Mouse (Mus musculus) liver, embryonic 14.5 days (tissue): ENCODE data around the gene Npr2.

Experiments used
- CTCF ChIP-seq: IDR thresholded peaks from 2 replicates; pipeline ENCODE4 v1.5.1; 2016; ENCODE audit warnings: antibody characterized with exemption, low read depth, control low read depth
- EP300 ChIP-seq: IDR thresholded peaks from 2 replicates; pipeline ENCODE4 v1.6.1; 2016; ENCODE audit warnings: antibody characterized with exemption, low read depth

DNA sequence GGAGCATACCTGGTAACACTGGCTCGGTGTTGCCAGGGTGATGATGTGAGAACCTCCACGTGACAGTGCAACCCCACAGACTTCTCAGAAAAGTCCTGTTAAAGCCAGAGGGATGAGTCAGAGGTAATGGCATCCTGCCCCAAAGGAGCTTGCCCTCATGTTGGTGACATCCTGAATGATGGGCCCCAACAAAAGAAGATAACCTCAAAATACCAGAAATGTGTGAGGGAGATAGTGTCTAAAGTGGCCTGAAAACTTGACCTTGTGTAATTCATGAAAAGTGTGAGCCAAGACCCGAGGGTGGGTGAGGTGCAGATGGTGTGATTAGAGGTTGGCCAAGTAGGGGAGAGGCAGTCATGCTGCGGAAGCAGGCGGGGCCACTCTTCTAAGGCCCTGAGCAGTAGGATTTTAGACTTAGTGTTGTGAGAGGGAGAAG lies 62.1 kb downstream of the Npr2 start:
- TF ChIP-seq CTCF (no peak), EP300 (no peak)
